Mouse (Mus musculus): Measurements from ENCODE around the gene Rnf187. TPM values are rescaled to one million over a fixed set of nuclear protein-coding genes. Genes with fewer than 3 reads are reported as not detected.

Gene Rnf187
- polyA plus RNA-seq, 1 experiment from 2014 or later: 626 TPM

DNA sequence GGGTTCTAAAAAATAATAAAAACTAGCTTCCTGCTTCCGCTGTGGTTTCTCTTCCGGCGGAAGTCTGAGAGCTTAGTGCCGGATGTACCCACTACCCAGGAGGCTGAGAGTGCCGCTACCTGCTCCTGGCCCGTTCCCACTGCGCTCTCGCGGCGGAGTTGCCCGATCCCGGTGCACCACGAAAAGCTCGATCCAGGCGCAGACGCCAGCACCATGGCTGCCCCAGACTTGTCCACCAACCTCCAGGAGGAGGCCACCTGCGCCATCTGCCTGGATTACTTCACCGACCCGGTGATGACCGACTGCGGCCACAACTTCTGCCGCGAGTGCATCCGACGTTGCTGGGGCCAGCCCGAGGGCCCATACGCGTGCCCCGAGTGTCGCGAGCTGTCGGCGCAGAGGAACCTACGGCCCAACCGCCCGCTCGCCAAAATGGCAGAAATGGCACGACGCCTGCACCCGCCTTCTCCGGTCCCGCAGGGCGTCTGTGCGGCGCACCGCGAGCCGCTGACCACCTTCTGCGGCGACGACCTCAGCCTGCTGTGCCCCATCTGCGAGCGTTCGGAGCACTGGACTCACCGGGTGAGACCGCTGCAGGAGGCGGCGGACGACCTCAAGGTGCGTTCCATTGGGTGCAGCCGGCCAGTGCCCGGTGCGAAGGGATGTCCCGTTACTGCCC is 39.5 kb upstream of the Rnf187 start, which contains the start of gene Trim11:
Trim11 (plus strand) TSS at position 67 of the 679 bp plus-strand sequence.
- peak; percentile 88 for ATAC-seq (replicated peaks)
- Histone ChIP-seq H3K4me2 (peak within 1 kb of the TSS; percentile 99), H3K9me3 (no peaks in the 10 kb centered on the region), H3K9ac (peak within 1 kb of the TSS; percentile 85), H3K27me3 (replicated peaks) (no peaks in the 10 kb centered on the region), H3K36me3 (replicated peaks) (peaks cover 10% of the 10 kb centered on the region; the same call in 1 of the 2 replicates), H3K4me3 (peak within 1 kb of the TSS; percentile 93), H3K27ac (peak within 1 kb of the TSS; percentile 76), H3K4me1 (peaks cover 50% of the 10 kb centered on the region)
- WGBS: under 1% methylated on average over 64 of the region's 64 CpGs

DNA sequence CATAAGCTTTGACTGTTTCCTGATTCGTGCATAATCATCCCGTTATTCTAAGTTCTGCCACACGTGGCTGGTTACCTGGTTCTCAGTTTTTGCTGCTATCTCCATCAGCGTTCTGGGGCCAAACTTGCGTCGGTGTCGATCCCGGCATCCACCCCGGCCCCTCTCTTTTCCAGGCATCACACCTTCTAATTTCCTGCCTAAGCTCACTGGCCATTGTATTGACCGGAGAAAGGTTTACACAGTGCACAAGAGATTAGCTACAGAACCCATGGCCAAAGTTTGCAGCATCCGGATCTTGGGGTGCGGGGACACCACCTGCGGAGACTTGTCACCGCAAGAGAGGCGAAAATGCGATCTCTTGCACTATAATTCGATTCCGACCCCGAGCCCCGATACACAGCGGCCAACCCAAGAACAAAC is 38.9 kb upstream of the Rnf187 start:
- Histone ChIP-seq H3K4me3 (peak overlapping the region; percentile 93), H3K27me3 (replicated peaks) (no peaks in the 10 kb centered on the region), H3K4me2 (peak overlapping the region; percentile 99), H3K36me3 (replicated peaks) (peaks cover 8% of the 10 kb centered on the region; the same call in 1 of the 2 replicates), H3K27ac (peak overlapping the region; percentile 76), H3K4me1 (peaks cover 50% of the 10 kb centered on the region), H3K9ac (peak overlapping the region; percentile 85), H3K9me3 (no peaks in the 10 kb centered on the region)
- ATAC-seq (replicated peaks): peak; percentile 37; the same call in 1 of the 2 replicates
- WGBS: under 1% methylated on average over 21 of the region's 21 CpGs

DNA sequence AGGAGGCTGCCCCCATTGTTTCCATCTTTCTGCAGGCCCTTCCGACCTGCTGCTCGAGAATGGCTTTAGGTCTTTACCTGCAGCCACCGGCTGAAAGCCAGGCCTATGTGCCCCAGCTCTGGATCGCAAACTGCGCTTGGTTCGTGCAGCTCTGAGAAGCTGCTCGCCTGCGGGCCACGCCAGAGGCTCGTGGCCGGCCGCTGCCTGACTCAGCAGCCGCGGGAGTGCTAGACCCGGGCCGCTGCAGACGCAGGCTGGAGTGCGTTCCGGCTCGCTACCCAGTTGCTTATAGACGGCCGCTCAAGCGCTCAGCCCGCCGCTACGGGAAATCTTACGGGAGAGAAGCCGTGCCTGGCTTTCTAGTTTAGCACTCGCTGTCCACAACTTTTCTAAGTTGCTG is 38.4 kb upstream of the Rnf187 start:
- peaks cover 50% of the 10 kb centered on the region for H3K4me1 ChIP-seq
- under 1% methylated on average over 29 of the region's 29 CpGs for WGBS
- no peak for ATAC-seq (replicated peaks)
- H3K4me2 ChIP-seq: peak overlapping the region; percentile 99
- H3K9ac ChIP-seq: peak overlapping the region; percentile 85
- H3K27ac ChIP-seq: peak overlapping the region; percentile 76
- peaks cover 3% of the 10 kb centered on the region; the same call in 1 of the 2 replicates for H3K36me3 ChIP-seq (replicated peaks)
- no peaks in the 10 kb centered on the region for H3K9me3 ChIP-seq
- peak overlapping the region; percentile 93 for H3K4me3 ChIP-seq
- H3K27me3 ChIP-seq (replicated peaks): no peaks in the 10 kb centered on the region

DNA sequence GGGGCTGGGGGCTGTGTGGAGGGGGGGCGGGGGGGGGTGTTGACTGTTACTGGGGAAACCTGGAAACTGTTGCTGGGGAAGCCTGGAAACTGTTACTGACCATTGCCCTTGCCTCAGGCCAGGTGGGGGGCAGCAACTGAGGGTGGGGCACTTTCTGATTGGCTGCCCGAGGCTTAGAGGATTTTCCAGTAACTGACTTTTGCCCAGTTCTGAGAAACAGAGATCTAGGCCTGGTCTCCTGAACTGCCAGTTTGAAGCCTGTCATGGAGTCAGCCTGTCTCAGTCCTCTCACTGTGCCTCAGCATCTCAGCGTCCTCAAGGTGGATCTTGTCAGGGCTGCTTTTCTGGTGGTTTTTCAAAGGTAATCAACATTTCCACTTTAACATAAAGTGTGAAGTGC is 35.7 kb upstream of the Rnf187 start:
- ATAC-seq (replicated peaks): no peak
- 97% methylated on average over 3 of the region's 3 CpGs for WGBS

DNA sequence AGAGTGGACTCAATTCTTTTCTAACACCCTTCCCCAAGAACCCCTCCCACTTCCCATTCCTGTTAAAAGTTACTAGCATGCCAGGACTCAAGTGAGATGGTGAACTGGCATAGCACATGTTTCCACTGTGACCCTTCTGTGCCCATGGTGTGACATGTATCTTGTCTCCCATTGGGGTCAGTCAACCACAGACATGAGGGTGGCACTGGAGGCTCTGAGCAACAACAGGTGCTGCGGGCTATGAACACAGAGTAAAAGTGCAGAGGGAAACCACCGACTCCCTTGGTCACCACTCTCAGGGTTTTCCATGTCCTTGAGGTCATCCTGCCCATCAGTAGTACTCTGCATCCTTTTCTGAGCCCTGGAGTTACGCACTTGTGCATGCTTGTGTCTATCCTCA is 33.1 kb upstream of the Rnf187 start:
- H3K27ac ChIP-seq: no peak overlapping the region
- WGBS: 95% methylated on average over 3 of the region's 3 CpGs
- no peaks in the 10 kb centered on the region for H3K27me3 ChIP-seq (replicated peaks)

More for the DNA sequence above, 35.7 kb upstream of the Rnf187 start:
- no peak overlapping the region for H3K27ac ChIP-seq
- peaks cover 25% of the 10 kb centered on the region for H3K4me1 ChIP-seq
- 0 out of 2 replicates have a peak, but pooled peaks cover 5% of the 10 kb centered on the region for H3K36me3 ChIP-seq (replicated peaks)
- no peak overlapping the region for H3K4me2 ChIP-seq
- H3K4me3 ChIP-seq: no peak overlapping the region
- no peaks in the 10 kb centered on the region for H3K27me3 ChIP-seq (replicated peaks)
- no peak overlapping the region for H3K9ac ChIP-seq
- no peaks in the 10 kb centered on the region for H3K9me3 ChIP-seq

DNA sequence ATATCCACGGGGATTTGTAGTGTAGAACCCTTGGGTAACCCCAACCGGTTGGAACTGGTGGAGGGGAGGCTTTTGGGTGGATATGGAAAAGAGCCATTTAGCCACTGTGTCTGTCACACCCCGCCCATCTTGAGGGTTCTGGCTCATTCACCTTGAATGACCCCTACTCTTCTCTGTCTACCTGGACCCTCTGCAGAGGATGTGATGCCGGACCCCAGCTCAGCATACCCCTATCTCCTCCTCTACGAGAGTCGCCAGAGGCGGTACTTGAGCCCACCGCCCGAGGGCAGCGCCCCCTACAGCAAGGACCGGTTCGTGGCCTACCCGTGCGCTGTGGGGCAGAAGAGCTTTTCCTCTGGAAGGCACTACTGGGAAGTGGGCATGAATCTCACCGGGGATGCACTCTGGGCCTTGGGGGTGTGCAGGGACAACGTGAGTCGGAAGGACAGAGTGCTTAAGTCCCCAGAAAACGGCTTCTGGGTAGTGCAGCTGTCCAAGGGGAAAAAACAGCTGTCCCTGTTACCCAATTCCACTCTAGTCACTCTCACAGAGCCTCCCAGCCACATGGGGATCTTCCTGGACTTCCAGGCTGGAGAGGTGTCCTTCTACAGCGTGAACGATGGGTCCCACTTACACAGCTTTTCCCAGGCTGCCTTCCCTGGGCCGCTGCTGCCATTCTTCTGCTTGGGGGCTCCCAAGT is 32.3 kb upstream of the Rnf187 start:
- Histone ChIP-seq H3K27ac (no peak overlapping the region), H3K4me2 (no peak overlapping the region), H3K27me3 (replicated peaks) (no peaks in the 10 kb centered on the region), H3K36me3 (replicated peaks) (0 out of 2 replicates have a peak, but pooled peaks cover 5% of the 10 kb centered on the region), H3K4me1 (peaks cover 8% of the 10 kb centered on the region), H3K9ac (no peak overlapping the region), H3K4me3 (no peak overlapping the region), H3K9me3 (no peaks in the 10 kb centered on the region)
- no peak for ATAC-seq (replicated peaks)
- WGBS: 90% methylated on average over 21 of the region's 21 CpGs

More for the DNA sequence above, 33.1 kb upstream of the Rnf187 start:
- Histone ChIP-seq H3K4me1 (peaks cover 11% of the 10 kb centered on the region), H3K9me3 (no peaks in the 10 kb centered on the region), H3K36me3 (replicated peaks) (0 out of 2 replicates have a peak, but pooled peaks cover 5% of the 10 kb centered on the region), H3K9ac (no peak overlapping the region), H3K4me2 (no peak overlapping the region), H3K4me3 (no peak overlapping the region)
- no peak for ATAC-seq (replicated peaks)

DNA sequence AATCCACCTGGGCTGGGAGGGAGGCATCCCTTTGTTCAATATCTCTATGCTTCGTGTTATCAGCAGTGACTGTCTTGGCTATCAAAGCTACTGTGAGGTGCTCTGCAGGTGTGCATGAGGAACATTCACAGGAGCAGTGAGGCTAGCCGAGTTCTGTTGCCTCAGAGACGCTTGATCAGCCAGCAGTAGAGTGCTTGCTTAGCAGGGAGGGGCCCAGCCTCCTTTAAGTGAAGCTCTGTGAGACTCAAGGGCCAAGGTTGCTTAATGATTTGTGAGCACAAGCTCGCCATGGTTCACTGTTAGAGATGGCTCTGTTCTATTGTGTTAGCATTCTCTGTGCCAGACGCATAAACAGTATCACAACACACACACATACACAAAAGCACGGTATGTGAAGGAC is 30.9 kb upstream of the Rnf187 start:
- no peak overlapping the region for H3K4me3 ChIP-seq
- H3K27me3 ChIP-seq (replicated peaks): no peaks in the 10 kb centered on the region
- no peak overlapping the region for H3K27ac ChIP-seq
- H3K9ac ChIP-seq: no peak overlapping the region
- no peaks in the 10 kb centered on the region for H3K9me3 ChIP-seq
- H3K4me2 ChIP-seq: no peak overlapping the region
- 0 out of 2 replicates have a peak, but pooled peaks cover 5% of the 10 kb centered on the region for H3K36me3 ChIP-seq (replicated peaks)
- H3K4me1 ChIP-seq: no peaks in the 10 kb centered on the region
- WGBS: 78% methylated on average over 6 of the region's 6 CpGs
- no peak for ATAC-seq (replicated peaks)

DNA sequence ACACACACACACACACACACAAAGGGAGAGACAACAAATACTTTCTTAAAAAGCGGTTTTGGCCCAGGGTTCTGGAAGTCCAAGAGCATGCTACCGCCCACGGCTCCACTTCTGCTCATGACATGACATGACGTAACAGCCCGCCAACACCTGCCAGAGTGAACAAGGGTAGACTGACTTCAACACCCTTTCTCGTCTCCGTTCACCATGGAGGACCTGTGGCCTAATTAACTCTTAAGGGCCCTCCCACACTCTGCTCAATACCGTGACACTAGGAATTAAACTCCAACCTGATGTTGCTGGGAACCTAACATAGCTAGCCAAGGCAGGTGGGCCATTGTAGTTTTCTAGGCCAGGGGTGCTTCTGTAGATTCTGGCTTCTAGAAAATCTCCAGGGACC is 30.3 kb upstream of the Rnf187 start:
- 94% methylated on average over 8 of the region's 8 CpGs for WGBS

DNA sequence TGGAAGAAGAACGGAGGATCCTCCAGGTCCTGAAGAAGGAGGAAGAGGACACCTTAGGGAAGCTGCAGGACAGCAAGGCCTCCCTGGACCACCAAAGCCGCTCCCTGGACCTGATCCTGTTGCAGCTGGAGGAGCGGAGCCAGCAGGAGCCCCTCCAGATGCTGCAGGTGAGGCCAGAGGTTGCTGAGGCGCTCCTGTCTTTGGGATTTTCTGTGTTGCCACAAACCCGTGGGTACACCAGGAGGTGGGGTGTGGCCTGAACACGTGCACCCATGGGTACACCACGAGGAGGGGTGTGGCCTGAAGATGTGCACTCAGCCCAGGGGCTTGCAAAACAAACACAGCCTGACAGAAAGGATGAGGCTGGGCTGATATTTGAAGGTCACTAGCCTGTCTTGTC is 29.8 kb upstream of the Rnf187 start:
- no peak for ATAC-seq (replicated peaks)
- Histone ChIP-seq H3K36me3 (replicated peaks) (0 out of 2 replicates have a peak, but pooled peaks cover 5% of the 10 kb centered on the region), H3K4me2 (no peak overlapping the region), H3K27ac (no peak overlapping the region), H3K9me3 (no peaks in the 10 kb centered on the region), H3K9ac (no peak overlapping the region), H3K4me3 (no peak overlapping the region), H3K4me1 (peaks cover 2% of the 10 kb centered on the region; the same call in 1 of the 2 replicates), H3K27me3 (replicated peaks) (no peaks in the 10 kb centered on the region)
- 76% methylated on average over 7 of the region's 7 CpGs for WGBS

More for the DNA sequence above, 30.3 kb upstream of the Rnf187 start:
- no peak overlapping the region for H3K27ac ChIP-seq
- H3K4me2 ChIP-seq: no peak overlapping the region
- no peak overlapping the region for H3K4me3 ChIP-seq
- H3K27me3 ChIP-seq (replicated peaks): no peaks in the 10 kb centered on the region
- 0 out of 2 replicates have a peak, but pooled peaks cover 5% of the 10 kb centered on the region for H3K36me3 ChIP-seq (replicated peaks)
- H3K9ac ChIP-seq: no peak overlapping the region
- no peak for ATAC-seq (replicated peaks)
- no peaks in the 10 kb centered on the region for H3K4me1 ChIP-seq
- no peaks in the 10 kb centered on the region for H3K9me3 ChIP-seq

DNA sequence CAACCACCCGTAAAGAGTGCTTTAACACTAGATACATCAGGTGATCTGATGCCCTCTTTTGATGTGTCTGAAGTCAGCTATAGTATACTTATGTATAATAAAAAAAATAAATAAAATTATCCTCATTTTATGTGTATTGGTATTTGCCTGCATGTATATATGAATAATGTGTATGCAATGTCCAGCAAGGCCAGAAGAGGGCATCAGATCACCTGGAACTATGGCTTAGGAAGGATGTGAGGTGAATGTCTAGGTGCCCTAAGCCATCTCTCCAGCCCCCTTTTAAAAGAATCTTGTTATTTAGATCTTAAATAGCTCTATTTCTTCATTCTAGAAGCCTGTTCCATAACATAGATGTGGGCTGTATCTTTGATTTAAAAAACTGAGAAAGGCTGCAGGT is 28.6 kb upstream of the Rnf187 start:
- Histone ChIP-seq H3K27ac (no peak overlapping the region), H3K27me3 (replicated peaks) (0 out of 2 replicates have a peak, but pooled peaks cover 4% of the 10 kb centered on the region), H3K4me3 (no peak overlapping the region), H3K9me3 (no peaks in the 10 kb centered on the region), H3K4me2 (no peak overlapping the region), H3K9ac (no peak overlapping the region), H3K36me3 (replicated peaks) (0 out of 2 replicates have a peak, but pooled peaks cover 5% of the 10 kb centered on the region), H3K4me1 (peaks cover 3% of the 10 kb centered on the region; the same call in 1 of the 2 replicates)
- WGBS: 95% methylated on average over 1 of the region's 1 CpGs
- ATAC-seq (replicated peaks): no peak

DNA sequence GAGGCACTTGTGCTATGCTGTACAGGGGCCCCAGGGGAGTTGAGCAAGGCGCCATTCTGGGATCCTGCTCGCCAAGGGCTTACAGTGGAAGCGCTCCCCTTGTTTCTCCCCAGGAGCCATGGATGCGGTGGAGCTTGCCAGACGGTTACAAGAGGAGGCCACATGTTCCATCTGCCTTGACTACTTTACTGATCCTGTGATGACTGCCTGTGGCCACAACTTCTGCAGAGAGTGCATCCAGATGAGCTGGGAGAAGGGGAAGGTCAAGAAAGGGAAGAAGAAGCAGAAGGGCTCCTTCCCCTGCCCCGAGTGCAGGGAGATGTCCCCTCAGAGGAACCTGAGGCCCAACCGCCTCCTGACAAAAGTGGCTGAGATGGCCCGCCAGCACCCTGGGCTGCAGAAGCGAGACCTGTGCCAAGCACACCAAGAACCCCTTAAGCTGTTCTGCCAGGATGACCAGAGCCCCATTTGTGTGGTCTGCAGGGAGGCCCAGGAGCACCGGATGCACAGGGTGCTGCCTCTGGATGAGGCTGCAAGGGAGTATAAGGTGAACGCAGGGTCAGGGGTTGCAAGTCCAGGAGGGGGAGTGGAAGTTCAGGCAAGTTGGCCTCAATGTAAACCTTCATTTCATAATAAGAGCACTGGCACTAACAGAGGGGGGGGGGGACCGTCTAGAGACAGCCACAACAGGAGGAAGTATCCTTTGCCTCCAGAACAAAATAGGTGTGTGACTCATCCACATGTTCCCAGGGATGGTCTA is 26.5 kb upstream of the Rnf187 start:
- no peaks in the 10 kb centered on the region for H3K9me3 ChIP-seq
- no peak overlapping the region for H3K4me2 ChIP-seq
- H3K4me1 ChIP-seq: peaks cover 3% of the 10 kb centered on the region; the same call in 1 of the 2 replicates
- no peak for ATAC-seq (replicated peaks)
- H3K9ac ChIP-seq: no peak overlapping the region
- H3K27me3 ChIP-seq (replicated peaks): 0 out of 2 replicates have a peak, but pooled peaks cover 4% of the 10 kb centered on the region
- 52% methylated on average over 12 of the region's 12 CpGs for WGBS
- H3K36me3 ChIP-seq (replicated peaks): no peaks in the 10 kb centered on the region
- no peak overlapping the region for H3K27ac ChIP-seq
- H3K4me3 ChIP-seq: no peak overlapping the region

DNA sequence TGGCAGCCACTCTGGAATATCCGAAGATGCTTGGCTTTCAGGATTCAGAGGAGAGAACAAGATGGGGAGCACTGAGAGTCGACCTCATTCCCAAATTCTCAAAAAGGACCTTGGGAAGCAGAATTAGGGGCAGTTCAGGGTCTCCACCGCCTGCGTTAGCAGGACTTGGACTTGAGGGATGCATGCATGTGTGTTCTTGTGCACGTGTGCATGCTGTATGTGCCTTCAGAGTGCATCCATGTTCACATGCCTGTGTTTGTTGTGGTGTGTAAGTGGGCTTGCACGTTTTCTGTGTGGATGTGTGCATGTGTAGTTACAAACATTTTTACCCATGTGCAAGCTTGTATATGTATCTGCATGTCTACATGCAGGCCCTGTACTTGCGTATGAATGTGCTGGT is 25.5 kb upstream of the Rnf187 start:
- Histone ChIP-seq H3K4me2 (no peak overlapping the region), H3K27ac (no peak overlapping the region), H3K4me1 (peaks cover 10% of the 10 kb centered on the region), H3K27me3 (replicated peaks) (0 out of 2 replicates have a peak, but pooled peaks cover 4% of the 10 kb centered on the region), H3K9me3 (no peaks in the 10 kb centered on the region), H3K4me3 (no peak overlapping the region), H3K36me3 (replicated peaks) (no peaks in the 10 kb centered on the region), H3K9ac (no peak overlapping the region)
- no peak for ATAC-seq (replicated peaks)
- WGBS: 82% methylated on average over 7 of the region's 7 CpGs
